Mouse (Mus musculus) hindbrain, embryonic 10.5 days (tissue): ENCODE measurements at regions not wholly inside any gene's neighbourhood (a gene's known extent, or its start where the extent isn't known, plus 50 kb on each side); places are given as distances from the start of the nearest gene placed in this dataset.

Source experiments
- DNase-seq: peaks from one replicate; pipeline ENCODE4 v3.0.0-alpha.2; 2017; ENCODE audit warnings: low spot score
- H3K27ac ChIP-seq: fragments of 300-500 bp; sonication (generic); 2 replicates; pipeline ENCODE4 v1.5.1; 2016; ENCODE audit warnings: mild to moderate bottlenecking, moderate library complexity
- H3K27me3 ChIP-seq: fragments of 300-500 bp; sonication (generic); 2 replicates; pipeline ENCODE4 v1.6.1; 2016; ENCODE audit warnings: mild to moderate bottlenecking; ENCODE audit not compliant: poor library complexity, insufficient read depth, severe bottlenecking
- H3K36me3 ChIP-seq: fragments of 300-500 bp; sonication (generic); 2 replicates; pipeline ENCODE4 v1.6.1; 2016; ENCODE audit warnings: mild to moderate bottlenecking, moderate library complexity
- H3K4me1 ChIP-seq: fragments of 300-500 bp; sonication (generic); replicated peaks from 2 replicates; pipeline ENCODE4 v1.6.1; 2016; ENCODE audit warnings: mild to moderate bottlenecking
- H3K4me3 ChIP-seq: fragments of 300-500 bp; sonication (generic); 2 replicates; pipeline ENCODE4 v1.5.1; 2016; ENCODE audit warnings: mild to moderate bottlenecking, moderate library complexity
- H3K9me3 ChIP-seq: fragments of 300-500 bp; sonication (generic); 2 replicates; pipeline ENCODE4 v1.6.1; 2016; ENCODE audit warnings: mild to moderate bottlenecking, moderate library complexity
- WGBS: fragments of 180-500 bp; shearing (Covaris S2); methylation state at CpG from one replicate; pipeline ENCODE4 v1.1.7; 2016; 5-methylcytosine and 5-hydroxymethylcytosine counted together

GRCm38 (mm10) chr9:25374161-25374560, 107.2 kb upstream of the Eepd1 start:
- no peak overlapping the region for H3K4me3 ChIP-seq
- DNase-seq, result no peak
- no peaks in the 10 kb centered on the region for H3K9me3 ChIP-seq
- H3K27me3 ChIP-seq, result no peaks in the 10 kb centered on the region
- 0 out of 2 replicates have a peak, but pooled peaks cover 5% of the 10 kb centered on the region for H3K4me1 ChIP-seq
- no peak overlapping the region for H3K27ac ChIP-seq
- no peaks in the 10 kb centered on the region for H3K36me3 ChIP-seq
- WGBS, result 93% methylated on average over 3 of the region's 3 CpGs

DNA sequence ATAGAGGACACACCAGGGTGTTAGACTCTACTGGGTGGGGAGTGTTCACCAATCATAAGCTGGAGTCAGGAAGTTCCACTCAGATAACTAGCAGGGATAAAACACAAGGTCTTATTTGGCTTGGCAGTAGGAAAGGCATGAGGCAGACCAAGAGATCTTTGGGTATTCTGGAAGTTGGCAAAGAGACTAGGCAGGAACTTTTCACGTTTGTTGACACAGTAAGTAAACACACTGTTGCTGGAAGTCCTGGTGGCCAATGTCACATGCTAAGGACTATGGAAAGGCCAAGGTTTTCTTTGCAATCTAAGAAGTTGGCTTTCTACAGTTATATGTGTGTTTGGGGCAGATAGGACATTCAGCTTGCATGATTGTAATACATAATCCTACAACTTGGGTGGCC, 105.1 kb upstream of the Eepd1 start:
- Histone ChIP-seq H3K4me1 (0 out of 2 replicates have a peak, but pooled peaks cover 5% of the 10 kb centered on the region), H3K4me3 (no peak overlapping the region), H3K27ac (no peak overlapping the region), H3K36me3 (no peaks in the 10 kb centered on the region), H3K27me3 (no peaks in the 10 kb centered on the region), H3K9me3 (no peaks in the 10 kb centered on the region)
- no peak for DNase-seq
- WGBS, result 65% methylated on average over 1 of the region's 1 CpGs

DNA sequence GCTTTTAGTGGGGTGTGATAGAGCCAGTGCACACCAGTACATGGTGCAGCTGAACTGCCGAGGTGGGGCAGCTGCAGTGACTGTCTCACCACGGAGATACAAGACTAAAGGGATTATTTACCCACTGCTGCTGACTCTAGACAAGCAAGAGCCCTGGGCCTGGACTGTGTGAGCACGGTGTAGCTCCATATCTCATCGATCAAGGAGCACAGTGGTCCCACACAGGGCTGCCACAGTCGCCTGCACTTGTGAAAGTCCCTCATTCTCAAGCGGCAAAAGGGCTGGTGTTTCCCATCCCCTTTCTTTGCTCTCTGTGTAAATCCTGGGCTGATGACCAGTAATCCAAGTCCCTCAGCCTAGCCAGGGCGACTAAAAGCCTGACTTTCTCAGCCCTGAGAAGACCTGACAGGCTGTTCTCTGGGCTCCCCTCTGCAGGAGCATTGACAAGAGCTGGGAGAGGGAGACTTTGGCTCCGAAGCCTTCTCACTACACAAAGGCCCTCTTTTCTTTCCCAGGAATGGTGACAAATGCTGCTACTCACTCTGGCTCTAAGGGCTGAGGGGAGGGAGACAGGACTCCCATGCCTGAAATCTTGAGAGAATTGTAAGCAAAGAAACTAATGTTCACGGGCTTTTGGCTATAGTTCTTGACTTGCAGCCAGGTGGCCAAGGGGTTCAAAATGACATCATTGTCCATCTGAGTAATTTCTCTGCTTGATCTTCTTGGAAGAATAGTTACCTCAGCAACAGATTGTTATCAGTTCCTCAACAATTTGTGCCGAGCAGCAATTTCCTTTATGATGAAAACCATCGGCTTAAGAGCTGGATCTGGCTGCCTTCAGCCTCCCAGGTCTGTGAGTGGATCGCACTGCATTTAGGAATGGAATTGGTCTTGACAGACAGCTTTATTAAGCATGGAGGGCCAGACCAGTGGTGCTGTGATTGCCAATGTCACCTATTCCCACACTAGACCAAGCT, 103.3 kb upstream of the Eepd1 start:
- Histone ChIP-seq H3K4me3 (no peak overlapping the region), H3K27me3 (no peaks in the 10 kb centered on the region), H3K4me1 (0 out of 2 replicates have a peak, but pooled peaks cover 5% of the 10 kb centered on the region), H3K9me3 (no peaks in the 10 kb centered on the region), H3K27ac (no peak overlapping the region; the same call in 1 of the 2 replicates), H3K36me3 (no peaks in the 10 kb centered on the region)
- 71% methylated on average over 12 of the region's 12 CpGs for WGBS
- DNase-seq, result no peak

DNA sequence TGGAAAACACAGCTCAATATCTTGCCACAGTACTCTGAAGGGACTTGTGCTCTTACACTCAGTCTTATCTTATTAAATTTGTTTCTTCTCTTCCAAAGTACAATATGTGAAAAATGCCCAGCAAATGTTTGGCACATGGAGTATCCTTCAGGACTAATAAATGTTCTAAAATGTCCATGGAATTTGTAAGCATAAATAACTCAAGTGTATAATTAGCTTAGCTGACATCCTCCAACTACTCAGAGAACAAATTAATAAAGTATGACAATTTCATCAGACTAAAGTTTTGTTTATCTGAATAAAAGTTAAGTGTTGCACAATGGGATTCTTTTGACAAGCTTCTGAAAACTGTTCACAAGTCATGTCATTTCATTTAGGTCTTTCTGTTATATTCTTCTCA, 96.0 kb upstream of the Eepd1 start:
- Histone ChIP-seq H3K4me3 (no peak overlapping the region), H3K27ac (no peak overlapping the region)

GRCm38 (mm10) chr9:25387876-25388650, 93.3 kb upstream of the Eepd1 start:
- Histone ChIP-seq H3K9me3 (no peaks in the 10 kb centered on the region), H3K4me1 (no peaks in the 10 kb centered on the region), H3K36me3 (no peaks in the 10 kb centered on the region), H3K27me3 (no peaks in the 10 kb centered on the region), H3K27ac (no peak overlapping the region), H3K4me3 (no peak overlapping the region)
- WGBS, result 87% methylated on average over 4 of the region's 4 CpGs
- DNase-seq, result no peak

More for the DNA sequence above, 96.0 kb upstream of the Eepd1 start:
- Histone ChIP-seq H3K27me3 (no peaks in the 10 kb centered on the region), H3K36me3 (no peaks in the 10 kb centered on the region), H3K9me3 (no peaks in the 10 kb centered on the region), H3K4me1 (no peaks in the 10 kb centered on the region)
- DNase-seq, result no peak

GRCm38 (mm10) chr9:25389351-25389750, 92.0 kb upstream of the Eepd1 start:
- H3K27me3 ChIP-seq, result no peaks in the 10 kb centered on the region
- DNase-seq, result no peak
- 78% methylated on average over 3 of the region's 3 CpGs for WGBS
- no peaks in the 10 kb centered on the region for H3K4me1 ChIP-seq
- H3K4me3 ChIP-seq, result no peak overlapping the region
- H3K9me3 ChIP-seq, result no peaks in the 10 kb centered on the region
- no peak overlapping the region for H3K27ac ChIP-seq
- no peaks in the 10 kb centered on the region for H3K36me3 ChIP-seq

GRCm38 (mm10) chr9:25400647-25401335, 80.6 kb upstream of the Eepd1 start:
- Histone ChIP-seq H3K27me3 (no peaks in the 10 kb centered on the region), H3K4me3 (no peak overlapping the region), H3K4me1 (peaks cover 6% of the 10 kb centered on the region), H3K36me3 (no peaks in the 10 kb centered on the region), H3K9me3 (no peaks in the 10 kb centered on the region), H3K27ac (peak overlapping the region; percentile 45; the same call in 1 of the 2 replicates)
- peak; percentile 56 for DNase-seq
- WGBS, result 35% methylated on average over 9 of the region's 9 CpGs

- Histone ChIP-seq H3K9me3 (no peaks in the 10 kb centered on the region), H3K4me1 (peaks cover 1% of the 10 kb centered on the region), H3K27ac (no peak overlapping the region), H3K27me3 (no peaks in the 10 kb centered on the region), H3K4me3 (no peak overlapping the region), H3K36me3 (no peaks in the 10 kb centered on the region)
- 91% methylated on average over 4 of the region's 4 CpGs for WGBS
- DNase-seq, result no peak
Observed at GRCm38 (mm10) chr9:25405848-25406247, 75.5 kb upstream of the Eepd1 start.

DNA sequence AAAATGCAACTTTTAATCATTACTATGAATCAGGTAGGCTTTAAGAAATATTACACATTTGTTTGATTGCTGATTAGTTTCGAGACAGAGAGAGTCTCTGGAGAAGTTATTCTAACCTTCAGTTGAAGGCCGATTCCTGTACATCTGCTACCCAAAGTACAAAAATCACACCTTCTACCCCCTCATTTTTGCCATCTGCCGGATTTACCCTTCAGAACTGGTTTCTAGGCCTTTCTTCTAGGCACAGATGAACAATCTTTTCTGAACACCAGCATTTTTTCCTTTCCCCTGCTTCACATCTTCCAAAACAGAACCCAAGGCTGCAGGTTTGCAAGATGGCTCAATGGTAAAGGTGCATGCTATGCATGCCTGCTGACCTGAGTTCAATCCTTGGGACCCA, 72.8 kb upstream of the Eepd1 start:
- H3K27me3 ChIP-seq, result no peaks in the 10 kb centered on the region
- no peak overlapping the region for H3K4me3 ChIP-seq
- 87% methylated on average over 3 of the region's 3 CpGs for WGBS
- no peak overlapping the region for H3K27ac ChIP-seq
- no peaks in the 10 kb centered on the region for H3K9me3 ChIP-seq
- H3K4me1 ChIP-seq, result no peaks in the 10 kb centered on the region
- H3K36me3 ChIP-seq, result no peaks in the 10 kb centered on the region
- DNase-seq, result no peak

- WGBS, result 79% methylated on average over 5 of the region's 5 CpGs
- Histone ChIP-seq H3K27me3 (no peaks in the 10 kb centered on the region), H3K36me3 (no peaks in the 10 kb centered on the region), H3K4me3 (no peak overlapping the region), H3K4me1 (no peaks in the 10 kb centered on the region), H3K27ac (no peak overlapping the region), H3K9me3 (no peaks in the 10 kb centered on the region)
- DNase-seq, result no peak
Observed at GRCm38 (mm10) chr9:25409729-25410128, 71.6 kb upstream of the Eepd1 start.

DNA sequence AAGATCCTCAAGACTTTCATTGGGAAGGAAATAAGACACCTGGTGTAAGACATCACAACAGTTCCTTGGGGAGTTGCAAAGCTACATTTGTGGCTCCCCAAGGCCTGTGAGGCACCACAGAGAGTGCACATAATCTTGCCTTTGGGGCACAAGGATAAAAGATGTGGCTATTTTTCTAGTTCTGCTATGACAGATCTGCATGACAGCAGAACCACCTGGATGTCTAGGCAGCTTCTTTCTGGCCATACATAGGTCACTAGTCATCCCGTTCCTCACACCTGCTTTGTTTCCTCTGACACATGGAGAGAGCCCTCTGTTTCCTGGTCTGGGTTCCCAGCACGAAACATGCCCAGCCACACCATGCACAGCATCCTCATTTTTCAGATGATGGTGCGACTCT, 67.5 kb upstream of the Eepd1 start:
- Histone ChIP-seq H3K27ac (no peak overlapping the region), H3K4me3 (no peak overlapping the region), H3K36me3 (no peaks in the 10 kb centered on the region), H3K4me1 (no peaks in the 10 kb centered on the region), H3K9me3 (no peaks in the 10 kb centered on the region), H3K27me3 (no peaks in the 10 kb centered on the region)
- DNase-seq, result no peak
- WGBS, result 84% methylated on average over 3 of the region's 3 CpGs

DNA sequence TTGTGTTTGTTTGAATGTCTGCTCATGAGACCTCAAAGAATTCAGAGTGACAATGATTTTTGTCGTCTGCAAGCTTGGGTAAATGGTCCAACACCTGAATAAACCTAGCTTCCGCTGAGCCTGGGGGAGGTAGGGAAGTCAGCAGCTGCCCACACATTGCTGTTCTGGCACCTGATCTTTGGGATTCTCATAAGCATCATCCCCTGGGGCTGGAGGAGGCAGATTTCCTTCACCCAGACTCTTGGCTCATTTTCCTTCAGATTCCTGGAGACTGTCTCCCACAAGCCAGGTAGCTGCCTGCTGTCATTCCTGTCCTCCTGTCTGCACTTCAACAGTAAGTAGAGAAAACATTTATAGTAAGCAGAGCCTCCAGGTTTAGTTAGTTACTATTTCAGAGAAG, 67.0 kb upstream of the Eepd1 start:
- DNase-seq, result no peak
- Histone ChIP-seq H3K4me1 (no peaks in the 10 kb centered on the region), H3K4me3 (no peak overlapping the region), H3K27ac (no peak overlapping the region), H3K36me3 (no peaks in the 10 kb centered on the region), H3K27me3 (no peaks in the 10 kb centered on the region), H3K9me3 (no peaks in the 10 kb centered on the region)
- WGBS, result 76% methylated on average over 2 of the region's 2 CpGs
